Mouse (Mus musculus) C2C12 (cell line): ENCODE data around the gene Gm19935.

Experiments
- CTCF ChIP-seq: IDR thresholded peaks from one replicate; pipeline ENCODE4 v1.5.1; 2011; ENCODE audit not compliant: control insufficient read depth, insufficient read depth, insufficient read length
- MAX ChIP-seq: IDR thresholded peaks from one replicate; pipeline ENCODE4 v1.6.1; 2011; ENCODE audit warnings: mild to moderate bottlenecking, control low read depth
- MYOG ChIP-seq: IDR thresholded peaks from one replicate; pipeline ENCODE4 v1.6.1; 2011; ENCODE audit not compliant: control insufficient read depth, insufficient read length; ENCODE audit errors: extremely low read depth

- TF ChIP-seq MAX = no peak
- no peak for TF ChIP-seq CTCF
- no peak for TF ChIP-seq MYOG
These were observed 12.6 kb upstream of the Gm19935 start for GRCm38 (mm10) chr8:90829825-90830224.
